Mouse (Mus musculus) forebrain, postnatal 0 days (tissue): Measurements from ENCODE around the gene Tgds. TPM values are rescaled to one million over a fixed set of nuclear protein-coding genes. Genes with fewer than 3 reads are reported as not detected.

Experiments
- ATAC-seq: fragments of 200-750 bp; cut with Nextera tagmentation; 2 replicates; pipeline ENCODE4 v1.8.0; 2017; ENCODE audit warnings: mild to moderate bottlenecking, moderate library complexity
- DNase-seq: peaks from one replicate; pipeline ENCODE4 v3.0.0-alpha.2; 2015
- H3K27ac ChIP-seq: fragments of 300-500 bp; sonication (generic); 2 replicates; pipeline ENCODE4 v1.5.1; 2014; ENCODE audit warnings: low read depth, mild to moderate bottlenecking, antibody characterized with exemption, low read length, moderate library complexity, mixed read lengths
- H3K27me3 ChIP-seq: fragments of 300-500 bp; sonication (generic); 2 replicates; pipeline ENCODE4 v1.6.1; 2014; ENCODE audit warnings: mild to moderate bottlenecking, low read length, mixed read lengths; ENCODE audit not compliant: insufficient read depth
- H3K36me3 ChIP-seq: fragments of 300-500 bp; sonication (generic); 2 replicates; pipeline ENCODE4 v1.6.1; 2014; ENCODE audit warnings: mild to moderate bottlenecking, moderate library complexity; ENCODE audit not compliant: insufficient read depth
- H3K4me1 ChIP-seq: fragments of 300-500 bp; sonication (generic); 2 replicates; pipeline ENCODE4 v1.6.1; 2014; ENCODE audit warnings: antibody characterized with exemption; ENCODE audit not compliant: insufficient read depth
- H3K4me2 ChIP-seq: fragments of 300-500 bp; sonication (generic); 2 replicates; pipeline ENCODE4 v1.6.1; 2014; ENCODE audit warnings: low read depth, mild to moderate bottlenecking, moderate library complexity
- H3K4me3 ChIP-seq: fragments of 300-500 bp; sonication (generic); 2 replicates; pipeline ENCODE4 v1.5.1; 2014; ENCODE audit warnings: low read depth, low read length, mixed read lengths
- H3K9ac ChIP-seq: fragments of 300-500 bp; sonication (generic); 2 replicates; pipeline ENCODE4 v1.6.1; 2014; ENCODE audit warnings: mild to moderate bottlenecking
- H3K9me3 ChIP-seq: fragments of 300-500 bp; sonication (generic); 2 replicates; pipeline ENCODE4 v1.6.1; 2016; ENCODE audit warnings: low read length
- CTCF ChIP-seq: sonication (generic); IDR thresholded peaks from 2 replicates; pipeline ENCODE4 v1.5.1; 2016; ENCODE audit warnings: antibody characterized with exemption, control low read depth, low read depth
- WGBS: fragments of 180-500 bp; shearing (Covaris S2); extraction: QIAGEN DNeasy Blood & Tissue Kit; methylation state at CpG from one replicate; pipeline ENCODE4 v1.1.7; 2014; 5-methylcytosine and 5-hydroxymethylcytosine counted together
- polyA plus RNA-seq: library from polyadenylated mRNA; unstranded; fragments of >200 nt; fragmentation: Nextera tagmentation; extraction: Ambion mirVana; gene quantifications from 2 replicates; pipeline ENCODE4 v1.2.1, GENCODE M21; 2015
- total RNA-seq: library from RNA; depleted of rRNA; stranded (reverse); fragments of >200 nt; gene quantifications from 2 replicates; pipeline ENCODE4 v1.2.3, GENCODE M21; 2014; rRNA removed

Tgds gene
- total RNA-seq = 8.8 and 8.9 TPM in 2 replicates
- polyA plus RNA-seq = 7.2 and 8.4 TPM in 2 replicates

DNA sequence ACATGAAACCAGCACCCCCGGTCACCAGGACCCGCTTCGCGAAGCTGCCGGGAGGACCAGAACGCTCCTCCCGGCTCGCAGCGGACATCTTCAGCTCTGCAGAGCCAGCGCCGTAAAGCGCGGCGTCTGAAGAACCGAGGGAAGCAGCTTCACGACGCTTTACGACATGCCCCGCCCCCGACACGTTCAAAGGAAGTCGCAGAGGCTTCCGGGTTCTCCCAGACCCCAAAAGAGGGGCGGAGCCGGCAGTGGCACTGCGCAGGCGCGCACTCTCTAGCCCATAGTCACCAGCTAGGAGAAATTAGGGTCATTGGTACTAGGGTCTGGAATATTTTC lies at the start of gene Tgds:
Gene Tgds, minus strand, starts transcription at position 114 of the 336 bp plus-strand sequence.
- 2% methylated on average over 28 of the region's 28 CpGs for WGBS
- peak within 1 kb of the TSS; percentile 80 for H3K4me3 ChIP-seq
- ATAC-seq (peak; percentile 82), DNase-seq (peak; percentile 100)
- H3K4me1 ChIP-seq = peaks cover 12% of the 10 kb centered on the region
- TF ChIP-seq CTCF = no peak
- peak within 1 kb of the TSS; percentile 88 for H3K4me2 ChIP-seq
- H3K9me3 ChIP-seq = no peaks in the 10 kb centered on the region
- peaks cover 9% of the 10 kb centered on the region; the same call in 1 of the 2 replicates for H3K36me3 ChIP-seq
- peak within 1 kb of the TSS; percentile 78 for H3K27ac ChIP-seq
- no peaks in the 10 kb centered on the region for H3K27me3 ChIP-seq
- H3K9ac ChIP-seq = peak within 1 kb of the TSS; percentile 91

DNA sequence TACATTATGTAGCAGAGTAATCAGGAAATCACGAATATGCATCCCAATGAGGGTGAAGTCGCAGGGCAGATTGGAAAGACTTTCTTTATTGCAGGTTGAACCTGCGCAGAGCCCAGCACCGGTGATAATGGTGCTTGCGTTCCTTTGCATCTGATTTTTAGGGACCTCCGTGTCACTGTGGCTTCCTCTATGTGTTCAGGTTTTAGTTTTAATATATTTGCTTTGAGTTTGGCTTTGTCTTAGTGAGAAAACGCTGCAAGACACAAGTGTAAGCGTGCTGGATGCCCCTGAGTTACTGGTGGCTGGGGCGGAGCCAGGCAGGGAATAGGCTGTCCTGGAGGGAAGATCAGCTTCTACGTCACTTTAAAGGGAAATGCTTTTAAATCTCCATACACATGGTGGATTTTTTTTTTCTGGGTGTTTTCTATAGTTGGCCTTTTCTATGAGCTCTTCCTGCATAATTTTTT lies 48.2 kb upstream of the Tgds start:
- H3K27ac ChIP-seq = peak overlapping the region; percentile 46; the same call in 1 of the 2 replicates
- H3K27me3 ChIP-seq = no peaks in the 10 kb centered on the region
- H3K4me3 ChIP-seq = peak overlapping the region; percentile 46
- no peaks in the 10 kb centered on the region for H3K36me3 ChIP-seq
- ATAC-seq (peak; percentile 94), DNase-seq (peak; percentile 79)
- WGBS = 1% methylated on average over 10 of the region's 10 CpGs
- H3K4me1 ChIP-seq = no peaks in the 10 kb centered on the region
- H3K9ac ChIP-seq = peak overlapping the region; percentile 34
- peak overlapping the region; percentile 64 for H3K4me2 ChIP-seq
- no peak for TF ChIP-seq CTCF
- H3K9me3 ChIP-seq = no peaks in the 10 kb centered on the region

DNA sequence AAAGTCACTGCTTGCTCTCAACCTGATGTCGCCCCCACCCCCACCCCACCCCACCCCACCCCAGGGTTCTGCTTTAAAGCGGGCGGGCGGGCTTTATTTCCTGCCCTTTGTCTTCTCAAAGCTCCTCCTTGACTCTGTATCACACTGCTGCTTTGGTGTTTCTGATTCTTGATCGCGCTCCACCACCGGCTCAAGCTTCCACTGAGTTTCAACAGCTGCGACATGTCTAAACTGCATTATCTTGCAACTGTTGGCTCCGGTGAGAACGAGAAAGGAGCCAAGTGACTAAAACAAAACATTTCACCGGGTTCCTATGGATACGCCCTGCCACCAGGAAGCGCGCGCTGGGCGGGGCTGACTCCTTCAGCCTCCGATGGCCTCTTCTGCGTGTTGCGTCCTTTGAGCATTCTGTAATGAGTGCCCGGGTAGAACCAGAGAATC lies 47.6 kb upstream of the Tgds start:
- Histone ChIP-seq H3K9me3 (no peaks in the 10 kb centered on the region), H3K27me3 (no peaks in the 10 kb centered on the region), H3K4me3 (peak overlapping the region; percentile 46), H3K4me2 (peak overlapping the region; percentile 64), H3K9ac (peak overlapping the region; percentile 34), H3K36me3 (no peaks in the 10 kb centered on the region), H3K27ac (peak overlapping the region; percentile 46; the same call in 1 of the 2 replicates), H3K4me1 (no peaks in the 10 kb centered on the region)
- no peak for TF ChIP-seq CTCF
- peak; percentile 70 for DNase-seq
- WGBS = under 1% methylated on average over 20 of the region's 20 CpGs
- peak; percentile 85 for ATAC-seq

DNA sequence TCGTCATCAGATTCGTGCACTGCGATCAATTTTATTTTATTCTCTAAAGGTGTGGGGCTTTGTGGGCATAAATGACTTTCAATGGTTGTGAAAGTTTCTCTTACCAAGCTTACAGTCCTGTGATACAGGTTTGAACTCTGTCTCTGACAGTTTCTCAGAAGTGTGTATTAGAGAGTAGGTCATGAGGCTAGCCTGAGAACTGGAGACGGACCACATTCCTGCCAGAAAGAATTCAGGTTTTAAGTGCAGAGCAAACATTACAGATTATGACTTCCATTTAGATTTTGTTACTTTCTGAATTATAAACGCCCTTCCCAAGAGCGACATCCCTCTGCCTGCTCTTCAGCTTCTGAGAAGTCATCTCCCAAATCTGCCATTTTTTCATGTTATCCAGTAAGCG lies 47.1 kb upstream of the Tgds start:
- Histone ChIP-seq H3K27me3 (no peaks in the 10 kb centered on the region), H3K4me3 (peak overlapping the region; percentile 46), H3K27ac (no peak overlapping the region), H3K4me2 (peak overlapping the region; percentile 64), H3K36me3 (no peaks in the 10 kb centered on the region), H3K9ac (peak overlapping the region; percentile 34; the same call in 1 of the 2 replicates), H3K4me1 (no peaks in the 10 kb centered on the region), H3K9me3 (no peaks in the 10 kb centered on the region)
- DNase-seq (peak; percentile 27), ATAC-seq (peak; percentile 5; the same call in 1 of the 2 replicates)
- WGBS = 39% methylated on average over 7 of the region's 7 CpGs
- no peak for TF ChIP-seq CTCF

DNA sequence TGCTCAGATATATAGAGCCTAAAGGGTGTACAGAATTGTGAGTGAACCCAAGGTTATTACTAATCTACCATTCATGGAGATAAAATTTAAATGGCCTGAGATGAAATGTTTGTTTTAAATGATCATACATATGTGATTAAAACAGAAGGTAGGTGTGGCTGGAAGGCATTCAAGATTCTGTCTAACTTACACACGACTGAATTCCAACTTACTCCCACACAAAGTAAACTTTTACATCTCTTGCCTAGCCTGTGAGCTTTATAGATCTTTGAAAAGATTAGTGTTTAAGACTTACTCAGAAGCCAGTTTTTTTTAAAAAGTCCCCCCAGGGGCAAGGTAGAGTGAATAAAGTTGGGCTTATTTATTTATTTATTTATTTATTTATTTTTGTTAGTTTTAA lies 46.7 kb upstream of the Tgds start:
- H3K4me2 ChIP-seq = no peak overlapping the region
- 55% methylated on average over 1 of the region's 1 CpGs for WGBS
- H3K9ac ChIP-seq = no peak overlapping the region
- ATAC-seq = no peak
- H3K9me3 ChIP-seq = no peaks in the 10 kb centered on the region
- no peak for DNase-seq
- H3K36me3 ChIP-seq = no peaks in the 10 kb centered on the region
- no peak overlapping the region for H3K27ac ChIP-seq
- no peaks in the 10 kb centered on the region for H3K27me3 ChIP-seq
- TF ChIP-seq CTCF = no peak
- no peaks in the 10 kb centered on the region for H3K4me1 ChIP-seq
- no peak overlapping the region for H3K4me3 ChIP-seq

DNA sequence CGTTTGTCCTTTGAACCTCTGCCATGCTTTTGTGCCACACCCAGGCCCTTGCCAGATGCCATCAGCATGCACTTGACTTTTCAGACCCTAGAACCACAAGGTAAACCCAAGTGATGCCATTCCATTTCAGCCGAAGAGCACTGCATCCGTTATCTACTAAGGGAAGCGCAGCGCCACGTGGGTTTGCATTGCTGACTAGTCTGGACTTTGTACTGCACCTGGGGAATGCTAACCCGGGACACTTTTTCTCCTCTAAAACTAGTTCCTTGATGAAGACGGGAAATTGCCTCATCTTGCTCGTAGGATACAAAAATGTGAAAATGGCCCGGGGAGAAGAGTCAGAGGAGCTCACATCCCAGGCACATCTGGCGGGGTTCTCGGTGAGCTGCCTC lies 43.1 kb upstream of the Tgds start:
- Histone ChIP-seq H3K27ac (no peak overlapping the region), H3K4me1 (no peaks in the 10 kb centered on the region), H3K4me2 (no peak overlapping the region), H3K9me3 (no peaks in the 10 kb centered on the region), H3K9ac (no peak overlapping the region), H3K27me3 (no peaks in the 10 kb centered on the region), H3K36me3 (no peaks in the 10 kb centered on the region), H3K4me3 (no peak overlapping the region)
- ATAC-seq (no peak), DNase-seq (no peak)
- 92% methylated on average over 12 of the region's 12 CpGs for WGBS
- TF ChIP-seq CTCF = no peak

DNA sequence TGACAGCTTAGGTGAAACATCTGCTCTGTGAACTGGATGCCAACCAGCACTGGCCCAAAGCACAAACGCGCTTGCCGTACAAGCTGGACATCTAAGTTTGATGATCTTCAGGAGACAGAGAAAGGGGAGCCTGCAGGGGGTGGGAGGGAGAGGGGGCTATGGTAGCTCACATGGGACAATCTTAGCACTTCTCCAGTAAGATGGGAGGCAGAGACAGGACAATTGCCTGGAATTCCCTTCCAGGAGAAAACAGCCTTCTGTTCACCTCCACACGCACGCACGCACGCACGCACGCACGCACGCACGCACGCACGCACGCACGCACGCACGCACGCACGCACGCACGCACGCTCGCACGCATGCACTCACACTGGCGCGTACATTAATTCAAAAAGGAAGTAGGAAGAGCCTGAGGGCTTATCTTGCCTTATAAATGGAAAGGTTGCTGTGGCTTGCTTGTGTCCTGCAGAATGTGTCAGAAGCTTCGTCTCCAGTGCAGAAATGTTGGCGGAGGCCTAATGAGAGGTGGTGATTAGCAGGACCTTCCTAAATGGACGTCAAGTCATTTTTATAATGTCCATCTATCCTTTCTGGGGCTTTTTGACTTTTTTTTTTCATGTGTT lies 42.6 kb upstream of the Tgds start:
- TF ChIP-seq CTCF = no peak
- no peak overlapping the region for H3K9ac ChIP-seq

More for the DNA sequence above, 42.6 kb upstream of the Tgds start:
- Histone ChIP-seq H3K9me3 (no peaks in the 10 kb centered on the region), H3K4me3 (no peak overlapping the region), H3K4me1 (no peaks in the 10 kb centered on the region), H3K27me3 (no peaks in the 10 kb centered on the region), H3K27ac (no peak overlapping the region), H3K36me3 (no peaks in the 10 kb centered on the region), H3K4me2 (no peak overlapping the region)
- no peak for DNase-seq
- 90% methylated on average over 30 of the region's 30 CpGs for WGBS
- no peak for ATAC-seq
